Mouse (Mus musculus): ENCODE data around the gene Olfr456.
"Not testable (repeated sequence)": the region's sequence is repeated elsewhere in the genome, so short reads cannot be mapped to it uniquely, and the experiment has no call there.

Gene Olfr456

DNA sequence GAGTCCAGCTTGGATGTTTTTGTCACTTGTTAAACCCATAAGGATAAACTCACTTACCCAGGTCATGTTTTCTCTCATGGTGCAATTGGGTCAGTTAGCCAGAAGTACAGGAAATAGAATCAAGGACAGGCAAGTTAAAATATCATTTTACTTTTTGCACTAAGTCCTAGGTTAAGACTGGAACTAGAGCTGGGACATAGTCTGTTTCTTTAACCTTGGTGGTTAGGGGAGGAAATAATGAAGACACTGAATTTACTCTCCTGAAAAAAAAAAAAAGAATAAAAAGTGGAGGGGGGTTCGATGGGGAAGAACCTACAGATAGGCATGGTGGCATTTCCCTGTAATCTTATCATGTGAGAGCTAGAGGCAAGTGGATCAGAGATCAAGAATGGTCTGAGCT lies at the start of gene Olfr456:
Gene Olfr456, minus strand, starts transcription at position 101 of the 400 bp plus-strand sequence.
- no peak for DNase-seq (ENCODE audit: low read depth, low spot score)

- DNase-seq (ENCODE audit: low read depth, low spot score): no peak
These were observed 26.4 kb upstream of the Olfr456 start for GRCm38 (mm10) chr6:42513461-42513860.

DNA sequence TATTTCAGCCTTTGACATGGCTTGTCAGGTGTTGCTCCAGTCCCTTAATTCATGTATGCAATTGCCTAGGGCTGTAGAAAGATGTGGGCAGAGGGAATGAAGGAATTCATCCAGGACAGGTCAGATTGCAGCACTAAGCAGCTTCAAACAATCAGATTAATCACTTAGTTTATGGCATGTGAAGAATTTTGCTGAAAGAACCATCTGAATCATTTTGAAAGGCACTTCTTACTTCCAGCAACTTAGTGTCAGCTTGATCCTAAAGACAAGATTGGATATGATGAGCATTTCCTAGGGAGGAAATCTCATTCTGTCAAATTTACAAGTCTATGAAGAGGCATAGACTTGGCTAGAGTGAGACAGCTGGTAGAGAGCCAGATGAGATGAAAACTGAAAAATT lies 22.3 kb upstream of the Olfr456 start:
- DNase-seq (ENCODE audit: low read depth, low spot score): no peak

DNA sequence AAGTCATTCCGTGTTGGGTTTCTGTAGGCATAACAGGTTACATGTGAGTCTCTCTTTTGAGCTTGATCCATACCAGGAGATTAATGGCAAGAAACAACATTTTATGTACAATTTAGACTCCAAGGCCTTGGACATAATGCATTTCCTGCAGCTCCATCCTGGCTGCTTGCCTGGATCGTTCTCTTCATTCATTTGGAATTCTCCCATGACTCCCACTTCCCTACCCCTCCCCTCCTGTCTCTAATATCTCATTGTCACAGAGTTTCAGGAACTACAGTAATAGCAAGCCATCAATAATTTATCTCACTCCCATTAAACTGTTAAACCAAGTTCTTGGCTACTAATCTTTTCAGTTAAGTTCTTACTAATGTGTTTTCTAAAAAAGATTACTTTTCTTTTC lies 16.5 kb upstream of the Olfr456 start:
- DNase-seq (ENCODE audit: low read depth, low spot score): no peak

GRCm38 (mm10) chr6:42489731-42490130 lies 2.7 kb upstream of the Olfr456 start:
- no peak for DNase-seq (ENCODE audit: low read depth, low spot score)

DNA sequence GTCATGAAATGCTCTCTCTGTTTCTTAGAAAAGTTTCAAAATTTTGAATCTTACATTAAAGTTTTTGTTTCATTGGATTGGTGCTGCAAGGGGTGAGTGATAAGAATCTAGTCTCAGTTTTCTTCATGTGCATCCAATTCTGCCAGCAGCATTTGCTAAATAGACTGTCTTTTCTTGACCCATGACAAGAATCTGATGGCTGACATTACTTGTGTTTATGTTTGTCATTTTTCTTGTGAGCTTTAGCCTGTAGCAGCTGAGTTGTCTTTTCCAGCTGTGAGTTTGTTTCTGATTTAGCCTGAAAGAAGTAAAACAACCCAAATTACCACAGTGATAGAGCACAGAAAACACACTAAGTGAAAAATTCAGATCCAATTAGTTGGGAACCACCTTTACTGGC lies 2.4 kb downstream of the Olfr456 start:
- DNase-seq (ENCODE audit: low read depth, low spot score): no peak

- no peak for DNase-seq (ENCODE audit: low read depth, low spot score)
These were observed 10.8 kb downstream of the Olfr456 start, which contains the start of gene Olfr457 for GRCm38 (mm10) chr6:42476235-42476634. TSS of gene Olfr457 (minus strand) at chr6:42476335.

GRCm38 (mm10) chr6:42471298-42471697 lies 15.7 kb downstream of the Olfr456 start:
- not testable (repeated sequence) for DNase-seq (ENCODE audit: low read depth, low spot score)

GRCm38 (mm10) chr6:42470542-42470941 lies 16.5 kb downstream of the Olfr456 start:
- DNase-seq (ENCODE audit: low read depth, low spot score): no peak

- no peak for DNase-seq (ENCODE audit: low read depth, low spot score)
These were observed 21.9 kb downstream of the Olfr456 start, which contains the start of gene Olfr458 for GRCm38 (mm10) chr6:42465096-42465495. TSS of gene Olfr458 (minus strand) at chr6:42465196.

DNA sequence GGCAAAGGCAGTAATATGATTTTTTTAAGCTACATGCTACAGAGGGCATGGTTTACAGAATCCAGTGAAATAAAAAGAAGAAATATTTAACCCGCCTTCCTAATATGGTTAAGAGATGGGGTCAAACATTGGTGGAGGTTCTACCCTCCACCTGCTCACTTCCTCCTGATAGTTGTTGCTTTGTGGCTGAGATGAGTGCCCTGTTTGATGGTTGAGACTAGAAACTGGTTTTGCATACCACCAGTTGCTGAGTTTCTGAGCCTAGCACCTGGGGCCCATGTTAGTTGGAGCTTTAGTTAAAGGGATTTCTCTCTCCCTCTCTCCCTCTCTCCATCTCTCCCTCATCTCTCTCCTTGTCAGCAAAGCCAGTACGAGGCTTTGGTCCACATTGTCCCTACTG lies 39.6 kb downstream of the Olfr456 start:
- no peak for DNase-seq (ENCODE audit: low read depth, low spot score)

- no peak for DNase-seq (ENCODE audit: low read depth, low spot score)
These were observed 42.5 kb downstream of the Olfr456 start for GRCm38 (mm10) chr6:42444491-42444890.

DNA sequence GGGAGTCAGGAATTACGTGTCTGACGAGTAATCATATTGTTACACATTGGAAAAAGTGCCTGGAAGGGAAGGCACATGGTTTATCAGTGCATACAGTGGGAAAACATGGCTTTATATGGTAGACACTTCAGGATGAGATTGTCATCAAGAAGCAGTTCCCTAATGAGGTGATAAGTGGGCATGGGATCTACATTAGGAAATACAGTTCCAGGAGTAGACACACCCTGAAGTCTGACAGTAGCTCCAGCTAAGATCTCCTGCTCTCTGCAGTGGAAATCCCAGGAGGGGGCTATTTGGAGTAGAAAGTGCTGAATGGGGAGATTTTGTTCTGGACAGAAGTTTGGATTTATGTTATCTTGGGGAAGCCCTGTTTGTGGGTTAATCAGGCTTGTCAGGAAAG lies 45.6 kb downstream of the Olfr456 start:
- no peak for DNase-seq (ENCODE audit: low read depth, low spot score)

All from retina, adult 2 months (tissue).